Mouse (Mus musculus) spleen, adult 2 months (tissue): ENCODE measurements around the gene Orm1. TPM values are rescaled to one million over a fixed set of nuclear protein-coding genes. Genes with fewer than 3 reads are reported as not detected.

Experiments
- DNase-seq, 2 experiments: peaks; one replicate each; pipeline versions ENCODE4 v3.0.0 to v3.0.0-alpha.2; 2012 to 2021; ENCODE audit warnings: low spot score in 2 of 2, low read depth in 1 of 2
- H3K27ac ChIP-seq: fragments of 200-500 bp; 2 replicates; pipeline ENCODE4 v1.5.1; 2012; ENCODE audit warnings: low read length, inconsistent platforms; ENCODE audit not compliant: insufficient read depth
- H3K27me3 ChIP-seq: fragments of 200-500 bp; 2 replicates; pipeline ENCODE4 v1.6.1; 2012; ENCODE audit warnings: mild to moderate bottlenecking, moderate library complexity, low read length, inconsistent platforms; ENCODE audit not compliant: control insufficient read depth, insufficient read depth
- H3K36me3 ChIP-seq: fragments of 200-500 bp; 2 replicates; pipeline ENCODE4 v1.6.1; 2012; ENCODE audit warnings: mild to moderate bottlenecking, low read length, inconsistent platforms; ENCODE audit not compliant: control insufficient read depth, insufficient read depth
- H3K4me1 ChIP-seq: fragments of 200-500 bp; 2 replicates; pipeline ENCODE4 v1.6.1; 2011; ENCODE audit warnings: inconsistent platforms; ENCODE audit not compliant: control insufficient read depth, insufficient read depth, insufficient read length
- H3K4me3 ChIP-seq: fragments of 200-500 bp; 2 replicates; pipeline ENCODE4 v1.5.1; 2011; ENCODE audit warnings: mild to moderate bottlenecking, inconsistent platforms; ENCODE audit not compliant: insufficient read depth, insufficient read length; ENCODE audit errors: extremely low read depth
- CTCF ChIP-seq: fragments of 200-500 bp; IDR thresholded peaks from 2 replicates; pipeline ENCODE4 v1.5.1; 2011; ENCODE audit warnings: mild to moderate bottlenecking, inconsistent platforms; ENCODE audit not compliant: insufficient read depth, insufficient read length, insufficient replicate concordance; ENCODE audit errors: extremely low read depth
- POLR2A ChIP-seq: fragments of 200-500 bp; IDR thresholded peaks from 2 replicates; pipeline ENCODE4 v1.6.1; 2011; ENCODE audit warnings: low read depth, low read length, inconsistent platforms
- WGBS: fragments of 180-500 bp; shearing (Covaris S2); methylation state at CpG from one replicate; pipeline ENCODE4 v1.1.7; 2018; 5-methylcytosine and 5-hydroxymethylcytosine counted together
- polyA plus RNA-seq: library from polyadenylated mRNA; depleted of rRNA; stranded (reverse); fragments of >200 nt; gene quantifications from 2 replicates; pipeline ENCODE4 v1.2.3, GENCODE M21; 2012; rRNA removed

The Orm1 gene
- polyA plus RNA-seq: 0.43 and 0.53 TPM in 2 replicates

GRCm38 (mm10) chr4:63344295-63344694, at the start of gene Orm1:
Gene Orm1, plus strand, starts transcription at chr4:63344560.
- H3K4me1 ChIP-seq: no peaks in the 10 kb centered on the region
- no peak for DNase-seq
- no peak within 1 kb of the TSS for H3K4me3 ChIP-seq
- WGBS: 86% methylated on average over 8 of the region's 8 CpGs
- no peaks in the 10 kb centered on the region for H3K36me3 ChIP-seq
- no peak for TF ChIP-seq POLR2A
- no peak for TF ChIP-seq CTCF
- H3K27me3 ChIP-seq: no peaks in the 10 kb centered on the region
- H3K27ac ChIP-seq: no peak within 1 kb of the TSS

GRCm38 (mm10) chr4:63295641-63296040, 48.7 kb upstream of the Orm1 start:
- TF ChIP-seq CTCF: no peak
- TF ChIP-seq POLR2A: no peak
- H3K36me3 ChIP-seq: no peaks in the 10 kb centered on the region
- WGBS: 80% methylated on average over 1 of the region's 1 CpGs

GRCm38 (mm10) chr4:63296263-63296662, 48.1 kb upstream of the Orm1 start:
- H3K27me3 ChIP-seq: no peaks in the 10 kb centered on the region
- H3K36me3 ChIP-seq: no peaks in the 10 kb centered on the region
- 76% methylated on average over 3 of the region's 3 CpGs for WGBS
- DNase-seq: no peak
- TF ChIP-seq POLR2A: no peak
- no peaks in the 10 kb centered on the region for H3K4me1 ChIP-seq
- H3K4me3 ChIP-seq: no peak overlapping the region
- no peak overlapping the region for H3K27ac ChIP-seq

More at GRCm38 (mm10) chr4:63295641-63296040, 48.7 kb upstream of the Orm1 start:
- H3K4me3 ChIP-seq: no peak overlapping the region
- DNase-seq: no peak
- no peaks in the 10 kb centered on the region for H3K4me1 ChIP-seq
- H3K27me3 ChIP-seq: no peaks in the 10 kb centered on the region
- H3K27ac ChIP-seq: no peak overlapping the region

GRCm38 (mm10) chr4:63296876-63297275, 47.5 kb upstream of the Orm1 start:
- 89% methylated on average over 8 of the region's 8 CpGs for WGBS
- DNase-seq: no peak
- TF ChIP-seq POLR2A (no peak), CTCF (no peak)
- H3K4me1 ChIP-seq: no peaks in the 10 kb centered on the region
- H3K27ac ChIP-seq: no peak overlapping the region
- no peak overlapping the region for H3K4me3 ChIP-seq
- H3K27me3 ChIP-seq: no peaks in the 10 kb centered on the region
- no peaks in the 10 kb centered on the region for H3K36me3 ChIP-seq

GRCm38 (mm10) chr4:63298191-63298590, 46.2 kb upstream of the Orm1 start:
- TF ChIP-seq CTCF (no peak), POLR2A (no peak)
- 94% methylated on average over 8 of the region's 8 CpGs for WGBS
- Histone ChIP-seq H3K36me3 (no peaks in the 10 kb centered on the region), H3K27ac (no peak overlapping the region), H3K4me3 (no peak overlapping the region), H3K27me3 (no peaks in the 10 kb centered on the region), H3K4me1 (no peaks in the 10 kb centered on the region)
- DNase-seq: no peak

- 36% methylated on average over 4 of the region's 4 CpGs for WGBS
- no peak overlapping the region for H3K4me3 ChIP-seq
- no peak overlapping the region for H3K27ac ChIP-seq
- no peak for DNase-seq
- H3K27me3 ChIP-seq: no peaks in the 10 kb centered on the region
- TF ChIP-seq CTCF (no peak), POLR2A (no peak)
- H3K36me3 ChIP-seq: no peaks in the 10 kb centered on the region
- H3K4me1 ChIP-seq: no peaks in the 10 kb centered on the region
Observed at GRCm38 (mm10) chr4:63302641-63303040, 41.7 kb upstream of the Orm1 start.

GRCm38 (mm10) chr4:63307175-63308062, 36.9 kb upstream of the Orm1 start:
- H3K36me3 ChIP-seq: no peaks in the 10 kb centered on the region
- peak; percentile 28 to 74 for DNase-seq
- 38% methylated on average over 21 of the region's 21 CpGs for WGBS
- H3K4me3 ChIP-seq: no peak overlapping the region
- H3K27me3 ChIP-seq: no peaks in the 10 kb centered on the region
- TF ChIP-seq CTCF (peak; percentile 84), POLR2A (no peak)
- no peaks in the 10 kb centered on the region for H3K4me1 ChIP-seq
- H3K27ac ChIP-seq: no peak overlapping the region
